Mouse (Mus musculus): ENCODE results near the gene Ubl3. TPM values are rescaled to one million over a fixed set of nuclear protein-coding genes. Genes with fewer than 3 reads are reported as not detected.

The Ubl3 gene
- polyA plus RNA-seq, 1 experiment from 2014 or later = 66.9 TPM

- Histone ChIP-seq H3K9me3 (ENCODE audit: control insufficient read depth, low read length) (no peaks in the 10 kb centered on the region), H3K4me1 (ENCODE audit: control insufficient read depth, insufficient read depth, low read length) (peaks cover 19% of the 10 kb centered on the region), H3K27me3 (ENCODE audit: control insufficient read depth, insufficient read depth, low read length) (peaks cover 3% of the 10 kb centered on the region; the same call in 1 of the 2 replicates), H3K9ac (ENCODE audit: low read length) (peak overlapping the region; percentile 59; the same call in 1 of the 2 replicates), H3K36me3 (ENCODE audit: control insufficient read depth, insufficient read depth, low read length) (no peaks in the 10 kb centered on the region), H3K4me3 (ENCODE audit: low read depth, low read length) (peak overlapping the region; percentile 18), H3K4me2 (peak overlapping the region; percentile 45), H3K27ac (ENCODE audit: low read depth, low read length) (no peak overlapping the region)
- ATAC-seq (ENCODE audit: low FRiP score) (no peak), DNase-seq (ENCODE audit: low spot score, missing footprints) (peak; percentile 92)
- 3% methylated on average over 16 of the region's 16 CpGs for WGBS
These were observed 2.1 kb upstream of the Ubl3 start for GRCm38 (mm10) chr5:148554701-148555100.

DNA sequence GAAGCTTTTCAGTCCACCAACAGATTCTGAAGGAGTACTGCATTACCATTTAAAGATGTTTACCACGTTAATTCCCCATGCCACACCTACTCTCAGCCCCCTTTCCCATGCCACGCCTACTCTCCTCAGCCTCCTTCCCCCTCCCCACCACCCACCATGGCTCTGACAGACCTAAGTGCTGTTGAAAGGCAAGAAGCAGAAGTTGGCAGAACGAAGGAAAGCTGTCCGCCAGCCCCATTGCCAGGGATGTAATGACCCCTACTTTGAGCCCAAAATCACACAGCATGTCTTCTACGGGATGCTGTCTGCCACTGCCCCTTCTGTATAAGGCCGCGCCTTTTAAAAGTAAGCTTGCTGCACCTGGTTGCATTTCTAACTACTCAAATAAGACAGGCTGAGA is 1.7 kb upstream of the Ubl3 start:
- H3K4me1 ChIP-seq (ENCODE audit: control insufficient read depth, insufficient read depth, low read length) = peaks cover 23% of the 10 kb centered on the region

GRCm38 (mm10) chr5:148553723-148554122 is 1.1 kb upstream of the Ubl3 start:
- 26% methylated on average over 14 of the region's 14 CpGs for WGBS
- Histone ChIP-seq H3K4me2 (no peak overlapping the region), H3K9ac (ENCODE audit: low read length) (no peak overlapping the region), H3K27ac (ENCODE audit: low read depth, low read length) (no peak overlapping the region), H3K4me1 (ENCODE audit: control insufficient read depth, insufficient read depth, low read length) (peaks cover 24% of the 10 kb centered on the region), H3K27me3 (ENCODE audit: control insufficient read depth, insufficient read depth, low read length) (peaks cover 3% of the 10 kb centered on the region; the same call in 1 of the 2 replicates), H3K9me3 (ENCODE audit: control insufficient read depth, low read length) (no peaks in the 10 kb centered on the region), H3K4me3 (ENCODE audit: low read depth, low read length) (no peak overlapping the region), H3K36me3 (ENCODE audit: control insufficient read depth, insufficient read depth, low read length) (no peaks in the 10 kb centered on the region)
- no peak for ATAC-seq (ENCODE audit: low FRiP score)
- DNase-seq (ENCODE audit: low spot score, missing footprints) = no peak

More for the DNA sequence above, 1.7 kb upstream of the Ubl3 start:
- DNase-seq (ENCODE audit: low spot score, missing footprints) = peak; percentile 88
- H3K4me3 ChIP-seq (ENCODE audit: low read depth, low read length) = peak overlapping the region; percentile 18
- ATAC-seq (ENCODE audit: low FRiP score) = no peak
- H3K36me3 ChIP-seq (ENCODE audit: control insufficient read depth, insufficient read depth, low read length) = no peaks in the 10 kb centered on the region
- H3K9me3 ChIP-seq (ENCODE audit: control insufficient read depth, low read length) = no peaks in the 10 kb centered on the region
- peak overlapping the region; percentile 45 for H3K4me2 ChIP-seq
- 7% methylated on average over 7 of the region's 7 CpGs for WGBS
- H3K27ac ChIP-seq (ENCODE audit: low read depth, low read length) = no peak overlapping the region
- peak overlapping the region; percentile 59; the same call in 1 of the 2 replicates for H3K9ac ChIP-seq (ENCODE audit: low read length)
- H3K27me3 ChIP-seq (ENCODE audit: control insufficient read depth, insufficient read depth, low read length) = peaks cover 3% of the 10 kb centered on the region; the same call in 1 of the 2 replicates

DNA sequence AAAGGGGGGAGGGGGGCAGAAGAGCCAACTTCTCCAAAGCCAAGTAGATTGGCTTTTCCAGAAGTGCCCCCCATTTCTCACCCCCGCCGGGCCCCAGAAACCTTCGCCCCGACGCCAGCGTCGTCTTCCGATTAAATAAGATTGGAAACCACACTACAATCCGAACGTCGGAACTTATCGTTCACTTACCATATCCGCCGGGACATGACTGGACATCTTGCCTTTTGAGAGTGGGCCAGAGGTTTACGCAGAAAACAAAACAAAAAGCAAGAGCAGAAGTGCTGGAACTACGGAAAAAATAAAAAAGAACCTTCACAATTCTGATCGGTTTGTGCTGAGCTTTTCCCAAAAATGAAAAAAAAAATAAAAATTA is 839 bp downstream of the Ubl3 start:
- ATAC-seq (ENCODE audit: low FRiP score) = no peak
- peak; percentile 92 for DNase-seq (ENCODE audit: low spot score, missing footprints)
- under 1% methylated on average over 17 of the region's 17 CpGs for WGBS
- no peaks in the 10 kb centered on the region for H3K9me3 ChIP-seq (ENCODE audit: control insufficient read depth, low read length)
- peak overlapping the region; percentile 98 for H3K27ac ChIP-seq (ENCODE audit: low read depth, low read length)
- peaks cover 3% of the 10 kb centered on the region; the same call in 1 of the 2 replicates for H3K27me3 ChIP-seq (ENCODE audit: control insufficient read depth, insufficient read depth, low read length)
- H3K36me3 ChIP-seq (ENCODE audit: control insufficient read depth, insufficient read depth, low read length) = no peaks in the 10 kb centered on the region
- peaks cover 26% of the 10 kb centered on the region for H3K4me1 ChIP-seq (ENCODE audit: control insufficient read depth, insufficient read depth, low read length)
- H3K4me3 ChIP-seq (ENCODE audit: low read depth, low read length) = peak overlapping the region; percentile 70
- peak overlapping the region; percentile 81 for H3K9ac ChIP-seq (ENCODE audit: low read length)
- H3K4me2 ChIP-seq = peak overlapping the region; percentile 74

DNA sequence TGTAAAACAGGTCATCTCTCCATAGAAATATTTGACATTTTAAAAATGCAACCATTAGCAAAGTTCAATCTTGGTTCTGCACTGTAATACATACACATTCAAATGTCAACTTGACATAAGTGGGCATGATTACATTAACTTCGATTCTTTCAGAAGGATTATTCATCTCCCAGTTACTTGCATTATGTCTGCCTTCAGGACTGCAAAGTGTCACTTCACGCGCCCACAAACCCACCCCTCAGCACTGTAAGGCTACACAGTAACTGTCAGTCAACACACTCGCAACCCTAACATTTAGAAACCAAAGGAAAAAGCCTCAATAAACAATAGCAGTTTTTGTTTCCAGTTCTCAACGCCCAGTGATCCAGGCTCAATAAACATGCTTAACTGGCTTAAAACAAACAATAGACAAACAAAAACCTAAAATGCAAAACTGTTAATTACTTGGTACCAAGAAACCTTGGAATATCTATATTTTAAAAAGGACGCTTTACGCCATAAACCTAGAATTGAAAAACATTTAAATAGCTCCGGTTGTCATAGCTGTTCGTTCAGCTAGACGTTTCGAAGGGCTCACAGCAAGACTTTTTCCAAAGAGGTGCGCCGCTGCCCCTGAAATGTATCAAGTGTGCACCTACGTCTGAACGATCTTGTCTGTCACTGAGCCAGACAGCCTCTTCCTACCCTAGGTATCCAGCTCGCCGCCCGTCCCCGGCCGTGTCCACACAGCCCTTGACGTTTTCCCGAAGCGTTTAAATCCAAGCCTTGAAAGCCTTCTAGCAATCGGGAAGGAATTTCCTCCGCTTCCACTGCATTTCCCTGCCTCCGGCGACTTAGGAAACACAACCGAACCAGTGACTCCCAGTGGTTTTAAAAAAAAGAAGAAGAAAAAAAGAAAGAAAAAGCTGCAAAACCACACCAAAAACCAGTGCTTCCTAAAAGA is 1.5 kb downstream of the Ubl3 start:
- peak overlapping the region; percentile 74 for H3K4me2 ChIP-seq
- WGBS = under 1% methylated on average over 28 of the region's 28 CpGs
- H3K9me3 ChIP-seq (ENCODE audit: control insufficient read depth, low read length) = no peaks in the 10 kb centered on the region
- H3K4me3 ChIP-seq (ENCODE audit: low read depth, low read length) = peak overlapping the region; percentile 70
- peaks cover 26% of the 10 kb centered on the region for H3K4me1 ChIP-seq (ENCODE audit: control insufficient read depth, insufficient read depth, low read length)
- DNase-seq (ENCODE audit: low spot score, missing footprints) (peak; percentile 94), ATAC-seq (ENCODE audit: low FRiP score) (no peak)
- no peaks in the 10 kb centered on the region for H3K36me3 ChIP-seq (ENCODE audit: control insufficient read depth, insufficient read depth, low read length)
- H3K27me3 ChIP-seq (ENCODE audit: control insufficient read depth, insufficient read depth, low read length) = peaks cover 3% of the 10 kb centered on the region; the same call in 1 of the 2 replicates
- no peak overlapping the region for H3K27ac ChIP-seq (ENCODE audit: low read depth, low read length)
- peak overlapping the region; percentile 81 for H3K9ac ChIP-seq (ENCODE audit: low read length)

GRCm38 (mm10) chr5:148550393-148550792 is 2.2 kb downstream of the Ubl3 start:
- DNase-seq (ENCODE audit: low spot score, missing footprints) (peak; percentile 86), ATAC-seq (ENCODE audit: low FRiP score) (no peak)
- Histone ChIP-seq H3K4me2 (peak overlapping the region; percentile 74), H3K9ac (ENCODE audit: low read length) (peak overlapping the region; percentile 46), H3K27ac (ENCODE audit: low read depth, low read length) (no peak overlapping the region), H3K4me1 (ENCODE audit: control insufficient read depth, insufficient read depth, low read length) (peaks cover 26% of the 10 kb centered on the region), H3K9me3 (ENCODE audit: control insufficient read depth, low read length) (no peaks in the 10 kb centered on the region), H3K27me3 (ENCODE audit: control insufficient read depth, insufficient read depth, low read length) (peaks cover 3% of the 10 kb centered on the region; the same call in 1 of the 2 replicates), H3K4me3 (ENCODE audit: low read depth, low read length) (peak overlapping the region; percentile 70), H3K36me3 (ENCODE audit: control insufficient read depth, insufficient read depth, low read length) (no peaks in the 10 kb centered on the region)
- under 1% methylated on average over 6 of the region's 6 CpGs for WGBS

DNA sequence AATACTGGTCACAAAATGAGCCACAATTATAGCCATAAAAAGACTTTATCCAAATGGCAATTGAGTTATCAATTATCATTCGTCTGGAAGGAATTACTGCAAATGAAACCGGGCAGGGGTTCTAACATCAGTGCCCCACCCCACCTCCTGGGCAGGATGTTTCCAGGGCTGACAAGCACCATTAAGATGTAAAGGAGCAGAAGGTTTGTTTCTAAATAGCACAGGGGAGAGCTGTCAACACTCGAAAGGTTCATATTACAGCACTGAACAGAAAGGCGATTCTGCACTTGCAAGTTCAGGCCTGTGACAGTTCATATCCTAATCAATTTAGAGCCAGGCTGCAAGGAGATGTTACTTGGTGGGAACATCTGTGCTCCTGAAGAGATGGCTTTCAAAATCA is 3.3 kb downstream of the Ubl3 start:
- Histone ChIP-seq H3K4me1 (ENCODE audit: control insufficient read depth, insufficient read depth, low read length) (peaks cover 21% of the 10 kb centered on the region), H3K36me3 (ENCODE audit: control insufficient read depth, insufficient read depth, low read length) (no peaks in the 10 kb centered on the region), H3K27ac (ENCODE audit: low read depth, low read length) (no peak overlapping the region), H3K4me2 (peak overlapping the region; percentile 74), H3K9ac (ENCODE audit: low read length) (no peak overlapping the region), H3K27me3 (ENCODE audit: control insufficient read depth, insufficient read depth, low read length) (peaks cover 3% of the 10 kb centered on the region; the same call in 1 of the 2 replicates), H3K9me3 (ENCODE audit: control insufficient read depth, low read length) (no peaks in the 10 kb centered on the region), H3K4me3 (ENCODE audit: low read depth, low read length) (no peak overlapping the region)
- no peak for ATAC-seq (ENCODE audit: low FRiP score)
- WGBS = 15% methylated on average over 4 of the region's 4 CpGs
- DNase-seq (ENCODE audit: low spot score, missing footprints) = no peak

GRCm38 (mm10) chr5:148548568-148548967 is 4.0 kb downstream of the Ubl3 start:
- Histone ChIP-seq H3K27me3 (ENCODE audit: control insufficient read depth, insufficient read depth, low read length) (no peaks in the 10 kb centered on the region), H3K4me1 (ENCODE audit: control insufficient read depth, insufficient read depth, low read length) (peaks cover 15% of the 10 kb centered on the region), H3K9ac (ENCODE audit: low read length) (no peak overlapping the region), H3K4me3 (ENCODE audit: low read depth, low read length) (no peak overlapping the region), H3K9me3 (ENCODE audit: control insufficient read depth, low read length) (no peaks in the 10 kb centered on the region), H3K4me2 (no peak overlapping the region), H3K27ac (ENCODE audit: low read depth, low read length) (no peak overlapping the region), H3K36me3 (ENCODE audit: control insufficient read depth, insufficient read depth, low read length) (no peaks in the 10 kb centered on the region)
- DNase-seq (ENCODE audit: low spot score, missing footprints) = no peak
- 77% methylated on average over 9 of the region's 9 CpGs for WGBS
- ATAC-seq (ENCODE audit: low FRiP score) = no peak

DNA sequence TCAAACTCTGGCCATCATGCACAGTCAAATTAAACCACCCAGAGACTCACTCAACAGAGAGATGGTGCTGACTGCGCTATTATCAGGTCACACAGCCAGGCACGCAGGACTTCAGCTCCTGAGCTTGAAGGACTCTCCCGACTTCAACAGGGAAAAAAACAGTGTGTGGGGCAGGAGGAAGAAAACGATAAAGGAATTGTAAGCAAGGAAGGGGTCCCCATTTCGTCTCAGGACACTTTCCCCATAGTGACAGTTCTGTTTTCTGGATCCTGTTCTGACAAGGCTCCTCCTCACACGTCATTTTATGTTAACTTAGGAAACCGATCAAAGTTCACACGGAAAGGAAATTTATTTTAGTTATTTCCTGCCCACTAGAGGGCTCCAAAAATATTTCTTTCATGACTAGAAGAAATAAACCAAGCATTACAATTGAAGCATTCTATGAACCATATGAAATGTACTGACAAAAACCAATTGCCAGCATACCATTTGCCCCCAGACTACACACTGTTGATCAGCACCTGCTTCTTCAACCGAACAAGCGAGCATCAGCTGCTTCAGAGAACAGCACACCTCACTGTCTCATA is 4.6 kb downstream of the Ubl3 start:
- no peak overlapping the region for H3K4me3 ChIP-seq (ENCODE audit: low read depth, low read length)
- H3K4me2 ChIP-seq = no peak overlapping the region
- H3K27me3 ChIP-seq (ENCODE audit: control insufficient read depth, insufficient read depth, low read length) = no peaks in the 10 kb centered on the region
- no peak overlapping the region for H3K27ac ChIP-seq (ENCODE audit: low read depth, low read length)
- 58% methylated on average over 10 of the region's 10 CpGs for WGBS
- DNase-seq (ENCODE audit: low spot score, missing footprints) = no peak
- no peaks in the 10 kb centered on the region for H3K9me3 ChIP-seq (ENCODE audit: control insufficient read depth, low read length)
- ATAC-seq (ENCODE audit: low FRiP score) = no peak
- no peak overlapping the region for H3K9ac ChIP-seq (ENCODE audit: low read length)
- H3K4me1 ChIP-seq (ENCODE audit: control insufficient read depth, insufficient read depth, low read length) = peaks cover 15% of the 10 kb centered on the region
- H3K36me3 ChIP-seq (ENCODE audit: control insufficient read depth, insufficient read depth, low read length) = no peaks in the 10 kb centered on the region

Measured in midbrain, embryonic 11.5 days (tissue).